Mouse (Mus musculus) neural tube, embryonic 10.5 days (tissue): ENCODE data around the gene Ckmt1.

ENCODE experiments used
- DNase-seq: peaks from one replicate; pipeline ENCODE4 v3.0.0-alpha.2; 2017; ENCODE audit warnings: low spot score; ENCODE audit errors: extremely low spot score

The Ckmt1 gene

DNA sequence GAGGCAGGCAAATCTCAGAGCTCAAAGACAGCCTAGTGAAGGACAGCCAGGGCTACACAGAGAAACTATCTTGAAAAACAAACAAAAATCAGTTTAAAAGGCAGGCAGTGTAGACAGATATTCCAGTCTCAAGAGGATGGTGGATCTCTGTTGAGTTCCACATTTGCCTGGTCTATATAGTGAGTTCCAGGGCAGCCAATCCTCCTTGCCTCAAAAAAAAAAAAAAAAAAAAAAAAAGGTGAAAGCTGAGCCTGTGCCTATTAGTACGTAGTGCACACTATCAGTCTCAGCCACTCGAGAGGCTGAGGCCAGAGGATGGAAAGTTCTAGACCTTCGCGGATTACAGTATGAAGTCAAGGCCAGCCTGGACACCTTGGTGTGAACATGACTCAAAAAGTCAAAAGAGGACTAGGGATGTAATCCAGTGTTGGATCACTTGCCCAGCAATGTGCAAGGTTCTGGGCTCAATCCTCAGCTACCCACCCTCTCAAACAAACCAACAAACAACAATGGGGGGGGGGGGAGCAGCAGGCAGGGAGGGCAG, 55.4 kb downstream of the Ckmt1 start:
- no peak for DNase-seq
